Mouse (Mus musculus) forebrain, embryonic 13.5 days (tissue): ENCODE data around the gene Tedc1. TPM values are rescaled to one million over a fixed set of nuclear protein-coding genes. Genes with fewer than 3 reads are reported as not detected.

Experiments
- ATAC-seq: fragments of 200-750 bp; cut with Nextera tagmentation; 2 replicates; pipeline ENCODE4 v1.8.0; 2017
- H3K27ac ChIP-seq: fragments of 300-500 bp; sonication (generic); 2 replicates; pipeline ENCODE4 v1.5.1; 2015; ENCODE audit warnings: inconsistent platforms, mild to moderate bottlenecking, moderate library complexity
- H3K27me3 ChIP-seq: fragments of 300-500 bp; sonication (generic); 2 replicates; pipeline ENCODE4 v1.6.1; 2015; ENCODE audit warnings: mild to moderate bottlenecking, inconsistent platforms
- H3K36me3 ChIP-seq: fragments of 300-500 bp; sonication (generic); 2 replicates; pipeline ENCODE4 v1.6.1; 2015; ENCODE audit warnings: mild to moderate bottlenecking, inconsistent platforms; ENCODE audit not compliant: poor library complexity, severe bottlenecking
- H3K4me1 ChIP-seq: fragments of 300-500 bp; sonication (generic); 2 replicates; pipeline ENCODE4 v1.6.1; 2015; ENCODE audit warnings: inconsistent platforms
- H3K4me2 ChIP-seq: fragments of 300-500 bp; sonication (generic); 2 replicates; pipeline ENCODE4 v1.6.1; 2015; ENCODE audit warnings: inconsistent platforms, mild to moderate bottlenecking, moderate library complexity
- H3K4me3 ChIP-seq: fragments of 300-500 bp; sonication (generic); 2 replicates; pipeline ENCODE4 v1.5.1; 2015; ENCODE audit warnings: mild to moderate bottlenecking, inconsistent platforms
- H3K9ac ChIP-seq: fragments of 300-500 bp; sonication (generic); 2 replicates; pipeline ENCODE4 v1.6.1; 2015; ENCODE audit warnings: mild to moderate bottlenecking, inconsistent platforms
- H3K9me3 ChIP-seq: fragments of 300-500 bp; sonication (generic); replicated peaks from 2 replicates; pipeline ENCODE4 v1.6.1; 2016; ENCODE audit warnings: inconsistent platforms
- WGBS: fragments of 180-500 bp; shearing (Covaris S2); methylation state at CpG from one replicate; pipeline ENCODE4 v1.1.7; 2015; 5-methylcytosine and 5-hydroxymethylcytosine counted together
- polyA plus RNA-seq: library from polyadenylated mRNA; unstranded; fragments of >200 nt; fragmentation: Nextera tagmentation; extraction: Ambion mirVana; gene quantifications from 2 replicates; pipeline ENCODE4 v1.2.1, GENCODE M21; 2015

The Tedc1 gene
- polyA plus RNA-seq, 1 experiment from 2014 or later: 32.2 TPM

DNA sequence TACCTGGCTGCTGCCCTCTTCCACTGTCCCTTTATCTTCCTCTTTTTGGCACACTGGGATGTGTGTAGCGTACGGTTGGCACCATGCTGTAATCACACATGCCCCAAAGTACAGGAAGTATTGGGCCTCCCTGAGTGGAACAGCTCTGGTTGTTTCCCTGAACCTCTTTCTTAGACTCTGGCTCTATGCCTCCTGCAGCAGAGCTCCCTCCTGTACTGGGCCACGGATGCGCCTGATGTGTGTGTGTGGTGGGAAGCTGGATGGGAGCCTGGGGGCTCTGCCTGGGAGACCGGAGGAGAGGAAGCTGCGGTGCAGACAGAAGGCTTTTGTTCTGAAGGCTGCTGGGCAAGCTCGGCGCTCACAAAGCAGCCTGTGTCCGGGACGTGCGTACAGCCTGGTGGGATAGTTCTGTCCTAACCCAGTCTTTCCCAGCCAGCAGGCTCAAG lies 7.4 kb downstream of the Tedc1 start:
- 68% methylated on average over 11 of the region's 11 CpGs for WGBS
- no peak overlapping the region for H3K4me3 ChIP-seq
- ATAC-seq: peak; percentile 60
- H3K27ac ChIP-seq: peak overlapping the region; percentile 63
- H3K36me3 ChIP-seq: peaks cover 40% of the 10 kb centered on the region
- H3K9ac ChIP-seq: 0 out of 2 replicates have a peak overlapping the region, but pooled peaks have one; percentile 26
- no peaks in the 10 kb centered on the region for H3K9me3 ChIP-seq
- no peaks in the 10 kb centered on the region for H3K4me1 ChIP-seq
- H3K27me3 ChIP-seq: no peaks in the 10 kb centered on the region
- no peak overlapping the region for H3K4me2 ChIP-seq

GRCm38 (mm10) chr12:113168031-113168536 lies 11.9 kb downstream of the Tedc1 start:
- Histone ChIP-seq H3K4me1 (no peaks in the 10 kb centered on the region), H3K4me2 (no peak overlapping the region), H3K4me3 (no peak overlapping the region), H3K27ac (no peak overlapping the region), H3K9me3 (no peaks in the 10 kb centered on the region), H3K36me3 (peaks cover 13% of the 10 kb centered on the region), H3K27me3 (no peaks in the 10 kb centered on the region), H3K9ac (no peak overlapping the region)
- ATAC-seq: no peak
- 87% methylated on average over 9 of the region's 9 CpGs for WGBS

DNA sequence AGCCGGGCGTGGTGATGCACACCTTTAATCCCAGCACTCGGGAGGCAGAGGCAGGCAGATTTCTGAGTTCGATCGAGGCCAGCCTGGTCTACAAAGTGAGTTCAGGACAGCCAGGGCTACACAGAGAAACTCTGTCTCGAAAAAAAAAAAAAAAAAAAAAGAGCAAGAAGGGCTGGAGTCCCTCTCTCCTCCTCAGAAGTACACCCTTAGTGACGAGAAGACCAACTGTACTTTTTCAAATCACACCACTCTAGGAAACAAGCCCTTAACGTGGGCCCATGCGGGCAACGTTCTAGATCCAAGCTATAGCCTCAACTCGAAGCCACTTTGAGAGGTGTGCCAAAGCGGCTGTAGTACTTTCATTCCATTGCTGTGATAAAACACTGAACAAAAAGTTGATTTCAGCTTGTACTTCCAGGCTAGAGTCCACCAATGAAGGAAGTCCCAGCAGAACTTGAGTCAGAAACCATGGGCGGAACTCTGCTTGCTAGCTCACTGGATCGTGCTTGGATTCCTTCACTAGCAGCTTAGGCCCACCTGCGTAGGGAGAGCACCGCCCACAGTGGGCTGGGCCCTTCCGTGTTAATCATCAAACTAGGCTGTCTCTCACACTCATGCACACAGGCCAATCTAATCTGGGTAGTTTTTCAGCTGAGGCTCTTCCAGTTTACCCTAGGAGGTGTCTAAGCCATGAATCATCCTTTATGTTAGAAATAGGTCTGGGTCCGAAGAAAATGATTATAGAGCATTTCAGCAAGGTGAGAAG lies 20.9 kb downstream of the Tedc1 start:
- Histone ChIP-seq H3K9me3 (no peaks in the 10 kb centered on the region), H3K36me3 (no peaks in the 10 kb centered on the region), H3K27me3 (no peaks in the 10 kb centered on the region), H3K9ac (no peak overlapping the region), H3K4me1 (no peaks in the 10 kb centered on the region), H3K27ac (no peak overlapping the region), H3K4me2 (no peak overlapping the region), H3K4me3 (no peak overlapping the region)
- ATAC-seq: no peak
- 88% methylated on average over 18 of the region's 18 CpGs for WGBS

GRCm38 (mm10) chr12:113181020-113181419 lies 24.8 kb downstream of the Tedc1 start:
- H3K4me2 ChIP-seq: no peak overlapping the region
- peaks cover 9% of the 10 kb centered on the region; the same call in 1 of the 2 replicates for H3K4me1 ChIP-seq
- no peak for ATAC-seq
- no peaks in the 10 kb centered on the region for H3K9me3 ChIP-seq
- 77% methylated on average over 4 of the region's 4 CpGs for WGBS
- H3K4me3 ChIP-seq: no peak overlapping the region
- H3K27ac ChIP-seq: no peak overlapping the region
- H3K9ac ChIP-seq: no peak overlapping the region
- no peaks in the 10 kb centered on the region for H3K36me3 ChIP-seq
- H3K27me3 ChIP-seq: no peaks in the 10 kb centered on the region

- Histone ChIP-seq H3K27me3 (no peaks in the 10 kb centered on the region), H3K9me3 (peaks cover 7% of the 10 kb centered on the region; the same call in 1 of the 2 replicates), H3K36me3 (peaks cover 20% of the 10 kb centered on the region), H3K4me2 (peak overlapping the region; percentile 91; the same call in 1 of the 2 replicates), H3K4me3 (no peak overlapping the region), H3K4me1 (peaks cover 30% of the 10 kb centered on the region), H3K9ac (peak overlapping the region; percentile 88; the same call in 1 of the 2 replicates), H3K27ac (no peak overlapping the region)
- 66% methylated on average over 5 of the region's 5 CpGs for WGBS
- no peak for ATAC-seq
These were observed 28.7 kb downstream of the Tedc1 start for GRCm38 (mm10) chr12:113184945-113185344.

- peak within 1 kb of the TSS; percentile 91 for H3K4me2 ChIP-seq
- H3K4me3 ChIP-seq: peak within 1 kb of the TSS; percentile 74
- under 1% methylated on average over 63 of the region's 63 CpGs for WGBS
- H3K27me3 ChIP-seq: no peaks in the 10 kb centered on the region
- peak within 1 kb of the TSS; percentile 88 for H3K9ac ChIP-seq
- no peak within 1 kb of the TSS for H3K27ac ChIP-seq
- peaks cover 7% of the 10 kb centered on the region; the same call in 1 of the 2 replicates for H3K9me3 ChIP-seq
- ATAC-seq: peak; percentile 71
- peaks cover 30% of the 10 kb centered on the region for H3K4me1 ChIP-seq
- peaks cover 27% of the 10 kb centered on the region for H3K36me3 ChIP-seq
These were observed 29.4 kb downstream of the Tedc1 start, which contains the start of gene Tmem121 for GRCm38 (mm10) chr12:113185442-113186291. Tmem121 (plus strand) TSS chr12:113185930.

DNA sequence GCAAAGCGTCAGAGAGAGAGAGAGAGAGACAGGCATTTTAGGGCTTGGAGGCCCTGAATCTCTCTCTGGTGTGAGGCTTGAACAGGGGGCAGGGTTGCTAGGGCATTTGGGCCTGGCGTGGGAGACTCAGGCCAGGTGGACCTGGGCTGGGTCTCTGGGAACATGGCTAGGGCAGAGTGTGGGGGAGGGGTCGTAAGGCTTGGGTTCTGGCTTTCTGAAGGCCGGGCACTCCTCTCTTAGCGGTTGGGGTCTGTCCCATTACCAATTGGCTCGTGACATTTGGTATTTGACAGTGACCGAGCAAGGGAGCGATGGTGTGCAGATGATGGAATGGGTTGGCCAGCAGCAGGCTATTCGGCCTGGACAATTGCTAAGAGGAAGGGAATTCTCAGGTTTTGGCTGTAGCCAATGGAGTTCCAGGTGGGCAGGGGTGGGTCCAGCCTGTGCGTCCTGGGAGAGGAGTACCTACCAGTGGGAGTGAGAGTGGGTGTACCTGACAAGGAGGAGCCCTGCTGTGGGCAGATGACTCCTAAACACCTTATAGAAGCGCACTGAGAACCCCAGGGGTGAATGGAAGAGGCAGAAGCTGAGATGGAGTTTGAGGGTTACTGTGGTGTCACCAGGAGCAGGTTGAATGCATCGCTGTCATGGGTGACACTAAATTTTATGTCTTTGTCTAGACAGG lies 30.2 kb downstream of the Tedc1 start:
- Histone ChIP-seq H3K36me3 (peaks cover 35% of the 10 kb centered on the region), H3K4me3 (peak overlapping the region; percentile 74), H3K27ac (no peak overlapping the region), H3K27me3 (no peaks in the 10 kb centered on the region), H3K4me1 (peaks cover 30% of the 10 kb centered on the region), H3K9me3 (peaks cover 7% of the 10 kb centered on the region; the same call in 1 of the 2 replicates), H3K9ac (peak overlapping the region; percentile 88), H3K4me2 (peak overlapping the region; percentile 91)
- 28% methylated on average over 12 of the region's 12 CpGs for WGBS
- ATAC-seq: peak; percentile 5; the same call in 1 of the 2 replicates

- Histone ChIP-seq H3K4me2 (peak overlapping the region; percentile 91), H3K9ac (peak overlapping the region; percentile 88), H3K36me3 (peaks cover 39% of the 10 kb centered on the region), H3K27ac (no peak overlapping the region), H3K9me3 (peaks cover 7% of the 10 kb centered on the region; the same call in 1 of the 2 replicates), H3K4me3 (peak overlapping the region; percentile 74), H3K4me1 (peaks cover 30% of the 10 kb centered on the region), H3K27me3 (no peaks in the 10 kb centered on the region)
- no peak for ATAC-seq
- WGBS: 62% methylated on average over 4 of the region's 4 CpGs
These were observed 30.8 kb downstream of the Tedc1 start for GRCm38 (mm10) chr12:113187011-113187375.

DNA sequence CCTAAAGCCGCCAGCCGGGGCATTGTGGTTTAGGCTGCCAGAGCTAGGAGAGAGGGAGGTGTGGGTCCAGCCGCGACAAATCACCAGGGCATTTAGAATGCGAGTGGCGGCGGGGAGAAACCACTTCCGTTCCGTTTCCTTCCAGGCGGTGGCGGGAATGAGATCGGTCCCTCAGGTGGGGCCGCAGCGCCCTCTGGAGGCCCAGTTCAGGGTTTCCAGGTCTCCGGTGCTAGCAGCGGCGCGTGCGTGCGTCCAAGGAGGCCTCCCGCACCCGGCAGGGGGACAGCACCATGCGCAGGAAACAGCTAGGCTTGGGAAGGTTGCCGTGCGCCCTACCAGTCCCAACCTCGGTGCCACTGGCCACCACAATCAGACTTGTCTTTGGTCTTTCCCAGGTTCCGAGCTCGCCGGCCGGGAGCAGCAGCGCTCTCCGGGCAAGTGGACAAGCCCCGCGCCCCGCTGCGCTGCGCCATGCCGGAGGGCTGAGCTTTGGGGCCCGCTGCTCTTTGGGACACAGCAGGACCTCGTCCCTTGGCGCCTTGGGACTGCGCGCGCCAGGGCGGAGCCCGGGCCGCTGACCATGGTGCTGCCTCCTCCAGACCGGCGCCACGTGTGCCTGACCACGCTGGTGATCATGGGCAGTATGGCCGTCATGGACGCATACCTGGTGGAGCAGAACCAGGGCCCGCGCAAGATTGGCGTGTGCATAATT lies 31.5 kb downstream of the Tedc1 start:
- WGBS: 4% methylated on average over 56 of the region's 56 CpGs
- H3K4me3 ChIP-seq: peak overlapping the region; percentile 74
- H3K4me2 ChIP-seq: peak overlapping the region; percentile 91
- H3K27me3 ChIP-seq: no peaks in the 10 kb centered on the region
- H3K4me1 ChIP-seq: peaks cover 30% of the 10 kb centered on the region
- H3K9ac ChIP-seq: peak overlapping the region; percentile 88
- H3K9me3 ChIP-seq: peaks cover 7% of the 10 kb centered on the region; the same call in 1 of the 2 replicates
- ATAC-seq: peak; percentile 48
- no peak overlapping the region for H3K27ac ChIP-seq
- peaks cover 46% of the 10 kb centered on the region for H3K36me3 ChIP-seq

DNA sequence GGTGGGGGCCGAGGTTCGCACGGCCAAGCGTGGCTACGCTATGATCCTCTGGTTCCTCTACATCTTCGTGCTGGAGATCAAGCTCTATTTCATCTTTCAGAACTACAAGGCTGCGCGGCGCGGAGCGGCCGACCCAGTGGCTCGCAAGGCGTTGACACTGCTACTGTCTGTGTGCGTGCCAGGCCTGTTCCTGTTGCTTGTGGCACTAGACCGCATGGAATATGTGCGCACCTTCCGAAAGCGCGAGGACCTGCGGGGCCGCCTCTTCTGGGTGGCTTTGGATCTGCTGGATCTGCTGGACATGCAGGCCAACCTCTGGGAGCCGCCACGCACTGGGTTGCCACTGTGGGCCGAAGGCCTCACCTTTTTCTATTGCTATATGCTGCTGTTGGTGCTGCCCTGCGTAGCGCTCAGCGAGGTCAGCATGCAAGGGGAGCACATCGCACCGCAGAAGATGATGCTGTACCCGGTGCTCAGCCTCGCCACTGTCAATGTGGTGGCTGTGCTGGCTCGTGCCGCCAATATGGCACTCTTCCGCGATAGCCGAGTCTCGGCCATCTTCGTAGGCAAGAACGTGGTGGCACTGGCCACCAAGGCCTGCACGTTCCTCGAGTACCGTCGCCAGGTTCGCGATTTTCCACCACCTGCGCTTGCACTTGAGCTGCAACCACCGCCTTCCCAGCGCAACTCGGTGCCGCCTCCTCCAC lies 32.3 kb downstream of the Tedc1 start:
- H3K36me3 ChIP-seq: peaks cover 53% of the 10 kb centered on the region
- H3K27me3 ChIP-seq: no peaks in the 10 kb centered on the region
- peak overlapping the region; percentile 74 for H3K4me3 ChIP-seq
- H3K4me1 ChIP-seq: peaks cover 30% of the 10 kb centered on the region
- peak overlapping the region; percentile 91 for H3K4me2 ChIP-seq
- peak; percentile 1; the same call in 1 of the 2 replicates for ATAC-seq
- 93% methylated on average over 51 of the region's 51 CpGs for WGBS
- H3K9me3 ChIP-seq: peaks cover 7% of the 10 kb centered on the region; the same call in 1 of the 2 replicates
- 0 out of 2 replicates have a peak overlapping the region, but pooled peaks have one; percentile 88 for H3K9ac ChIP-seq
- H3K27ac ChIP-seq: no peak overlapping the region
